Mouse (Mus musculus): ENCODE results near the gene Gm17428. TPM values are rescaled to one million over a fixed set of nuclear protein-coding genes. Genes with fewer than 3 reads are reported as not detected.

Gene Gm17428
- polyA plus RNA-seq, 1 experiment from 2014 or later, result not detected

GRCm38 (mm10) chr14:55006541-55006940 is 29.8 kb downstream of the Gm17428 start:
- no peak overlapping the region for H3K4me2 ChIP-seq
- H3K36me3 ChIP-seq (ENCODE audit: control insufficient read depth, insufficient read depth, low read length), result no peaks in the 10 kb centered on the region
- 0 out of 2 replicates have a peak, but pooled peaks cover 2% of the 10 kb centered on the region for H3K27me3 ChIP-seq (replicated peaks; ENCODE audit: control insufficient read depth, insufficient read depth, low read length)
- no peaks in the 10 kb centered on the region for H3K9me3 ChIP-seq (ENCODE audit: control insufficient read depth, low read length)
- H3K4me3 ChIP-seq (ENCODE audit: low read depth, low read length), result no peak overlapping the region
- DNase-seq (ENCODE audit: low spot score) (no peak), ATAC-seq (replicated peaks; ENCODE audit: low FRiP score) (no peak)
- WGBS, result 59% methylated on average over 3 of the region's 3 CpGs
- no peak overlapping the region for H3K9ac ChIP-seq (ENCODE audit: low read depth, low read length)
- H3K27ac ChIP-seq (ENCODE audit: low read depth, low read length), result no peak overlapping the region
- H3K4me1 ChIP-seq (replicated peaks; ENCODE audit: control insufficient read depth, insufficient read depth, low read length), result peaks cover 13% of the 10 kb centered on the region

- H3K27me3 ChIP-seq (replicated peaks; ENCODE audit: control insufficient read depth, insufficient read depth, low read length), result 0 out of 2 replicates have a peak, but pooled peaks cover 2% of the 10 kb centered on the region
- peaks cover 13% of the 10 kb centered on the region for H3K4me1 ChIP-seq (replicated peaks; ENCODE audit: control insufficient read depth, insufficient read depth, low read length)
- no peaks in the 10 kb centered on the region for H3K36me3 ChIP-seq (ENCODE audit: control insufficient read depth, insufficient read depth, low read length)
- no peak for DNase-seq (ENCODE audit: low spot score)
- H3K27ac ChIP-seq (ENCODE audit: low read depth, low read length), result no peak overlapping the region
- no peak for ATAC-seq (replicated peaks; ENCODE audit: low FRiP score)
- WGBS, result 82% methylated on average over 9 of the region's 9 CpGs
- no peak overlapping the region for H3K4me3 ChIP-seq (ENCODE audit: low read depth, low read length)
- no peaks in the 10 kb centered on the region for H3K9me3 ChIP-seq (ENCODE audit: control insufficient read depth, low read length)
- no peak overlapping the region for H3K4me2 ChIP-seq
- H3K9ac ChIP-seq (ENCODE audit: low read depth, low read length), result no peak overlapping the region
These were observed 30.6 kb downstream of the Gm17428 start for GRCm38 (mm10) chr14:55007120-55007908.

GRCm38 (mm10) chr14:55008417-55008816 is 31.7 kb downstream of the Gm17428 start:
- no peaks in the 10 kb centered on the region for H3K9me3 ChIP-seq (ENCODE audit: control insufficient read depth, low read length)
- DNase-seq (ENCODE audit: low spot score) (no peak), ATAC-seq (replicated peaks; ENCODE audit: low FRiP score) (no peak)
- H3K27ac ChIP-seq (ENCODE audit: low read depth, low read length), result no peak overlapping the region
- H3K27me3 ChIP-seq (replicated peaks; ENCODE audit: control insufficient read depth, insufficient read depth, low read length), result 0 out of 2 replicates have a peak, but pooled peaks cover 2% of the 10 kb centered on the region
- no peak overlapping the region for H3K4me2 ChIP-seq
- H3K9ac ChIP-seq (ENCODE audit: low read depth, low read length), result no peak overlapping the region
- H3K4me1 ChIP-seq (replicated peaks; ENCODE audit: control insufficient read depth, insufficient read depth, low read length), result peaks cover 10% of the 10 kb centered on the region
- H3K36me3 ChIP-seq (ENCODE audit: control insufficient read depth, insufficient read depth, low read length), result no peaks in the 10 kb centered on the region
- no peak overlapping the region for H3K4me3 ChIP-seq (ENCODE audit: low read depth, low read length)
- 81% methylated on average over 8 of the region's 8 CpGs for WGBS

- ATAC-seq (replicated peaks; ENCODE audit: low FRiP score), result no peak
- H3K4me3 ChIP-seq (ENCODE audit: low read depth, low read length), result no peak overlapping the region
- WGBS, result 56% methylated on average over 4 of the region's 4 CpGs
- H3K9me3 ChIP-seq (ENCODE audit: control insufficient read depth, low read length), result no peaks in the 10 kb centered on the region
- 0 out of 2 replicates have a peak, but pooled peaks cover 2% of the 10 kb centered on the region for H3K27me3 ChIP-seq (replicated peaks; ENCODE audit: control insufficient read depth, insufficient read depth, low read length)
- no peak overlapping the region for H3K4me2 ChIP-seq
- H3K36me3 ChIP-seq (ENCODE audit: control insufficient read depth, insufficient read depth, low read length), result no peaks in the 10 kb centered on the region
- H3K9ac ChIP-seq (ENCODE audit: low read depth, low read length), result no peak overlapping the region
- no peak for DNase-seq (ENCODE audit: low spot score)
- no peak overlapping the region for H3K27ac ChIP-seq (ENCODE audit: low read depth, low read length)
- 0 out of 2 replicates have a peak, but pooled peaks cover 3% of the 10 kb centered on the region for H3K4me1 ChIP-seq (replicated peaks; ENCODE audit: control insufficient read depth, insufficient read depth, low read length)
These were observed 34.4 kb downstream of the Gm17428 start for GRCm38 (mm10) chr14:55011116-55011515.

- H3K9ac ChIP-seq (ENCODE audit: low read depth, low read length), result peak overlapping the region; percentile 75
- DNase-seq (ENCODE audit: low spot score) (no peak), ATAC-seq (replicated peaks; ENCODE audit: low FRiP score) (peak; percentile 44)
- WGBS, result under 1% methylated on average over 27 of the region's 27 CpGs
- H3K4me1 ChIP-seq (replicated peaks; ENCODE audit: control insufficient read depth, insufficient read depth, low read length), result 0 out of 2 replicates have a peak, but pooled peaks cover 3% of the 10 kb centered on the region
- H3K9me3 ChIP-seq (ENCODE audit: control insufficient read depth, low read length), result no peaks in the 10 kb centered on the region
- peak overlapping the region; percentile 78 for H3K4me2 ChIP-seq
- no peaks in the 10 kb centered on the region for H3K27me3 ChIP-seq (replicated peaks; ENCODE audit: control insufficient read depth, insufficient read depth, low read length)
- peaks cover 2% of the 10 kb centered on the region; the same call in 1 of the 2 replicates for H3K36me3 ChIP-seq (ENCODE audit: control insufficient read depth, insufficient read depth, low read length)
- H3K27ac ChIP-seq (ENCODE audit: low read depth, low read length), result peak overlapping the region; percentile 38; the same call in 1 of the 2 replicates
- peak overlapping the region; percentile 76 for H3K4me3 ChIP-seq (ENCODE audit: low read depth, low read length)
These were observed 37.9 kb downstream of the Gm17428 start for GRCm38 (mm10) chr14:55014591-55014990.

GRCm38 (mm10) chr14:55014991-55015766 is 38.4 kb downstream of the Gm17428 start, which contains the start of gene Ngdn:
Gene Ngdn (plus strand): TSS chr14:55015454.
- DNase-seq (ENCODE audit: low spot score) (peak; percentile 96), ATAC-seq (replicated peaks; ENCODE audit: low FRiP score) (peak; percentile 93)
- Histone ChIP-seq H3K27ac (ENCODE audit: low read depth, low read length) (peak within 1 kb of the TSS; percentile 70), H3K4me1 (replicated peaks; ENCODE audit: control insufficient read depth, insufficient read depth, low read length) (0 out of 2 replicates have a peak, but pooled peaks cover 3% of the 10 kb centered on the region), H3K4me3 (ENCODE audit: low read depth, low read length) (peak within 1 kb of the TSS; percentile 76), H3K36me3 (ENCODE audit: control insufficient read depth, insufficient read depth, low read length) (peaks cover 2% of the 10 kb centered on the region; the same call in 1 of the 2 replicates), H3K27me3 (replicated peaks; ENCODE audit: control insufficient read depth, insufficient read depth, low read length) (no peaks in the 10 kb centered on the region), H3K4me2 (peak within 1 kb of the TSS; percentile 86), H3K9me3 (ENCODE audit: control insufficient read depth, low read length) (no peaks in the 10 kb centered on the region), H3K9ac (ENCODE audit: low read depth, low read length) (peak within 1 kb of the TSS; percentile 81)
- under 1% methylated on average over 36 of the region's 36 CpGs for WGBS

GRCm38 (mm10) chr14:55015767-55016111 is 39.0 kb downstream of the Gm17428 start:
- no peak for DNase-seq (ENCODE audit: low spot score)
- Histone ChIP-seq H3K27ac (ENCODE audit: low read depth, low read length) (peak overlapping the region; percentile 70), H3K4me2 (peak overlapping the region; percentile 86), H3K4me1 (replicated peaks; ENCODE audit: control insufficient read depth, insufficient read depth, low read length) (0 out of 2 replicates have a peak, but pooled peaks cover 3% of the 10 kb centered on the region), H3K4me3 (ENCODE audit: low read depth, low read length) (peak overlapping the region; percentile 76), H3K9me3 (ENCODE audit: control insufficient read depth, low read length) (no peaks in the 10 kb centered on the region), H3K27me3 (replicated peaks; ENCODE audit: control insufficient read depth, insufficient read depth, low read length) (no peaks in the 10 kb centered on the region), H3K36me3 (ENCODE audit: control insufficient read depth, insufficient read depth, low read length) (peaks cover 2% of the 10 kb centered on the region; the same call in 1 of the 2 replicates), H3K9ac (ENCODE audit: low read depth, low read length) (peak overlapping the region; percentile 81)
- ATAC-seq (replicated peaks; ENCODE audit: low FRiP score), result no peak
- under 1% methylated on average over 17 of the region's 17 CpGs for WGBS

- Histone ChIP-seq H3K9me3 (ENCODE audit: control insufficient read depth, low read length) (no peaks in the 10 kb centered on the region), H3K27me3 (replicated peaks; ENCODE audit: control insufficient read depth, insufficient read depth, low read length) (no peaks in the 10 kb centered on the region), H3K36me3 (ENCODE audit: control insufficient read depth, insufficient read depth, low read length) (peaks cover 6% of the 10 kb centered on the region; the same call in 1 of the 2 replicates), H3K9ac (ENCODE audit: low read depth, low read length) (no peak overlapping the region), H3K4me3 (ENCODE audit: low read depth, low read length) (no peak overlapping the region), H3K4me2 (no peak overlapping the region), H3K4me1 (replicated peaks; ENCODE audit: control insufficient read depth, insufficient read depth, low read length) (0 out of 2 replicates have a peak, but pooled peaks cover 3% of the 10 kb centered on the region), H3K27ac (ENCODE audit: low read depth, low read length) (no peak overlapping the region)
- ATAC-seq (replicated peaks; ENCODE audit: low FRiP score) (no peak), DNase-seq (ENCODE audit: low spot score) (no peak)
- WGBS, result 90% methylated on average over 16 of the region's 16 CpGs
These were observed 40.1 kb downstream of the Gm17428 start for GRCm38 (mm10) chr14:55016876-55017275.

All from liver, embryonic 11.5 days (tissue).